Mouse (Mus musculus) Patski (cell line): ENCODE data around the gene Gm17349. TPM values are rescaled to one million over a fixed set of nuclear protein-coding genes. Genes with fewer than 3 reads are reported as not detected.

ENCODE experiments used
- ATAC-seq: fragments of 100-300 bp; one replicate; pipeline ENCODE4 v1.8.0; 2021
- CTCF ChIA-PET: fragments of 350-600 bp; sonication (Branson Sonifier 250); formaldehyde crosslinking; loops from one replicate; lab custom pipeline; 2022; ENCODE audit warnings: inconsistent platforms; lab: Charles Lee
- POLR2A ChIA-PET: fragments of 350-600 bp; sonication (Branson Sonifier 250); formaldehyde crosslinking; loops from one replicate; lab custom pipeline; 2022; ENCODE audit warnings: antibody characterized with exemption, inconsistent platforms; lab: Charles Lee
- DNase-seq: peaks from one replicate; pipeline ENCODE4 v3.0.0-alpha.2; 2011; ENCODE audit warnings: low read depth, low spot score
- H3K27me3 ChIP-seq: fragments of 371-371 bp; one replicate; pipeline ENCODE4 v1.5.1; 2021
- CTCF ChIP-seq: fragments of 100-300 bp; IDR thresholded peaks from one replicate; pipeline ENCODE4 v1.5.1; 2021
- in situ Hi-C: fragments of 300-500 bp; cut with MboI; formaldehyde crosslinking; loops from 3 replicates; pipeline ENCODE4 v1.11.1; 2018; ENCODE audit warnings: low pct_unique_long_range_greater_than_20kb, mixed read lengths
- polyA plus RNA-seq: library from polyadenylated mRNA; unstranded; gene quantifications from one replicate; pipeline ENCODE4 v1.2.3, GENCODE M21; 2021

Gene Gm17349
- polyA plus RNA-seq, 1 experiment from 2014 or later: not detected

DNA sequence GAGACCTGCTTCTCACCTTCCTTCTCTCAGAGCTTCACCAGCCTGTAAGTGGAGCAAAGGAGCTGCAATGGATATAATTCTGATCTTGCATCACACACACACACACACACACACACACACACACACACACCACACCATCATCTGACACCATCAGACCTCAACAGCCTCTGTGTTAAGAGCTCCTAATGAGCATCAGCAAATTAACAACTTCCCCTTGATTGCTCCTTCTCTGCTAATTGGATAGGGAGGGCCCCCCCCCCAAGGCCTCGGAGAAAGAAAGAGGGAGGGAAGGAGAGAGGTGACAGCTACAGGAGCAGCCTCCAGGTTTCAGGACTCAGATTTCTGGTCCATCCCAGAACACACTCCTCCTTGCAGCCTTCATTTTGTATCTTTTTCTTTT lies 35.9 kb downstream of the Gm17349 start:
- in situ Hi-C loops: loop anchor here (5.0 kb wide), 1 partner anchor 72 kb away; no protein-coding TSS in a partner anchor
- H3K27me3 ChIP-seq: peaks cover 9% of the 10 kb centered on the region
- CTCF ChIA-PET: interaction anchor here (0.6 to 9.1 kb wide), 14 partner anchors 8 to 188 kb away, joined by 3 to 66 read pairs (median 4); partner anchors contain the start of gene Aqp6
- POLR2A ChIA-PET: interaction anchor here (1.0 to 1.2 kb wide), 3 partner anchors 55 to 170 kb away, joined by 4 read pairs; no protein-coding TSS in a partner anchor
- no peak for TF ChIP-seq CTCF
- ATAC-seq: no peak
- DNase-seq: no peak

DNA sequence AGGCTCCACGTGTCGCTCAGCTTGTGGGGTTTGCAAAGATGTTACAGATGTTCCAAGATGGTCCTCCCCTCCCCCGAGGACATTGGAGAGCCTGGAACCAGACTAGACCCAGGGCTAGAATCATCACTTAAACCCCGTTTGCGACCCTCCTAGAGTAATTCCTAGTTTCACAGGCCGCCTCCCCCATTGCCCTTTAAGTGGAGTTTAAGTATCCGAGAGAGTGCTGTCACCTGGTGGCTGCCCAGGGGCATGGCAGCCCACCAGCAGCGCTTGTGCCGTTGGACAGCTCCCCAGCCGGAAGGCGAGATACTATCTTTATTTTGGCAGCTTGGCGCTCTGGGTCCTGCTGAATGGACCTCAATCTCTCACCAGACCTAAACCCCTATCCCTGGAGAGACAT lies 36.4 kb downstream of the Gm17349 start:
- CTCF ChIA-PET: interaction anchor here (0.7 to 9.1 kb wide), 17 partner anchors 9 to 183 kb away, joined by 3 to 66 read pairs (median 4); partner anchors contain the start of gene Aqp6
- in situ Hi-C loops: loop anchor here (5.0 kb wide), 1 partner anchor 72 kb away; no protein-coding TSS in a partner anchor
- ATAC-seq: no peak
- POLR2A ChIA-PET: interaction anchor here (0.7 to 1.2 kb wide), 3 partner anchors 19 to 73 kb away, joined by 3 to 4 read pairs (median 4); no protein-coding TSS in a partner anchor
- no peak for TF ChIP-seq CTCF
- peaks cover 9% of the 10 kb centered on the region for H3K27me3 ChIP-seq
- no peak for DNase-seq

DNA sequence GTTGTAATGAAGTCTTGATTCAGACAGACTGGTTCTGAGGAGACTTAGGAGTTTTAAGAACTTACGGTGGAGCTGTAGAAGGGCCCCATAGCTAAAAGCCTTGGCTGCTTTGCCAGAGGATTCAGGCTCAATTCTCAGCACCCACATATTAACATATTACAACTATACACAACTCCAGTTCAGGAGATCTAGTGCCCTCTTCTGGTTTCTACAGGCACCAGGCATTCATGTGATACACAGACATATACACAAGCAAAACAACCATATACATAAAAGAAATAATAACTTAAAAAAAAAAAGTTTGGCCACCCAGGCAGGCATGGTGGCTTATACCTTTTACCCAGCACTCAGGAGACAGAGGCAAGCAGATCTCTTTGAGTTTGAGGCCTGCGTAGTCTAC lies 37.7 kb downstream of the Gm17349 start:
- ChIA-PET POLR2A (no interaction called here), CTCF (interaction anchor here (1.2 to 9.1 kb wide), 5 partner anchors 21 to 75 kb away, joined by 3 to 66 read pairs (median 4); partner anchors contain the start of gene Aqp6)
- peaks cover 9% of the 10 kb centered on the region for H3K27me3 ChIP-seq
- ATAC-seq: no peak
- in situ Hi-C loops: loop anchor here (5.0 kb wide), 1 partner anchor 70 kb away; no protein-coding TSS in a partner anchor
- no peak for DNase-seq
- no peak for TF ChIP-seq CTCF

DNA sequence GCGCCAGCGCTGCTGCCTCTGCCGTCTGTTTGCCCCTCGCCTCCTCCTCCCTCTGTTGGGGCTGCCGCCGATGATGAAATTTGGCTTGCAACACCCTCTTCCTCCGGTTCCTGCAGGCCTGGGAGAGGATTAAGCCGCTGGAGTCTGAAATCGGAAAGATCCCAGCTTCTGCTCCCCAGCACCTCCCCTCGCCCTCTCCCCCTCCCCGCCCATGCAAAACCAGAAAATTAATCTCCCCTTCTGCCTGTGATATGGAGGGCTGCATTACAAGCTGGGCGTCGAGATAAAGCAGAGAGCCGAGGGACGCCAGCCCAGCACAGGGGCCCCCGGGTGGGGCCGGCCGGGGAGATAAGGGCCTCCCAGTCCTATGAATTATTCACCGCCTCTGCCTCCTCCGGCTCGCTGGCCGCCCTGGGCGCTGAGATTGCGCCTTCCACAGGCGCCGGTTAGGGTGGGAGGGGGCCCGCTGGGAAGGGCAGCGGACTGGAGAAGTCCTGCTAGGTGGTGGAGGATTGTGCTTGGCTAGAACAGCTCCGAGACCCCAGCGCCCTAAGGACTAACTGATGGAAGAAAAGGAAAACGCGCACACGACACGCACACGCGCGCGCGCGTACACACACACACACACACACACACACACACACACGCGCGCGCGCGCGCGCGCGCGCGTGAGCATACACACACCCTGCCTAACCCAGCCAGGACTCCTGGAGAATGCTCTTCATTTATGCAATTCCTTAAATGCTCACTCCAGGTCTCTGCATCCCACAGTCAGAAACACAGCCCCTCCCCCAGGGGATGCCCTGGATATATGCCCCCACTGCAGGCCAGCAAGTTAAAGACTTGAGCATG lies 40.5 kb downstream of the Gm17349 start:
- ChIA-PET CTCF (interaction anchor here (0.8 to 9.1 kb wide), 4 partner anchors 10 to 68 kb away, joined by 3 to 66 read pairs (median 4); no protein-coding TSS in a partner anchor), POLR2A (interaction anchor here (0.7 to 1.0 kb wide), 3 partner anchors 15 to 67 kb away, joined by 3 to 4 read pairs (median 3); no protein-coding TSS in a partner anchor)
- in situ Hi-C loops: loop anchor here (5.0 kb wide), 1 partner anchor 68 kb away; no protein-coding TSS in a partner anchor
- DNase-seq (no peak), ATAC-seq (peak; percentile 66)
- no peaks in the 10 kb centered on the region for H3K27me3 ChIP-seq
- no peak for TF ChIP-seq CTCF

DNA sequence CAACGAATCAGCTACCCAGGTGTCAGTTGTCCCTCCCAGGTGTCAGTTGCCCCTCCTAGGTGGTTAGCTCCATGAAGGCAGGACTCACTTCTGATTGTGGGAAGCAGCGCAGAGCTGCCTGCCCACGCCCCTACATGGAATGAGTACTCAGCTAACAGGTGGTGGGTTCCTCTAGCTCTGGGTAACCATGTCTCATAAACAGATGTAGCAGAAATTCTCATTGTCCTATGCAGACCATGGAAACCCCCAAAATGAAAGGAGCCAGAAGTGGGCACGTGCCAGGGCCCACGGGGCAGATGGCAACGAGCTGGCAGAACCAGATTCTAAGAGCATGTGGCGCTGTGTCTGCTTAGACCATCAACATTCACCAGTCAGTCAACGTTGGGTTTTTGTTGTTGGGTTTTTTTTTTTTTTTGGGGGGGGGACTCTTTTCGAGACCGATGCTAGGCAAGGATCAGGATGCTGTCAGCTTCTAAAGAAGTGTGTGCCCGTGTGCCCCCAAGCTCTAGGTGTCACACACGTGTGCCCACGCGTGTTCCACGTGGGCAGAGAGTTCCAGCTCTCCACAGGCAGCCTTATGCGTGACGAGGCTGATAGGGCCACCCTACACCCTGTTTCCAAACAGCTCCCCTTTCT lies 41.2 kb downstream of the Gm17349 start:
- DNase-seq (no peak), ATAC-seq (no peak)
- no peak for TF ChIP-seq CTCF
- ChIA-PET CTCF (interaction anchor here (0.8 to 9.1 kb wide), 4 partner anchors 9 to 67 kb away, joined by 3 to 66 read pairs (median 4); no protein-coding TSS in a partner anchor), POLR2A (interaction anchor here (0.7 to 1.0 kb wide), 4 partner anchors 14 to 122 kb away, joined by 3 to 4 read pairs (median 4); no protein-coding TSS in a partner anchor)
- in situ Hi-C loops: no loop called here
- H3K27me3 ChIP-seq: no peaks in the 10 kb centered on the region

DNA sequence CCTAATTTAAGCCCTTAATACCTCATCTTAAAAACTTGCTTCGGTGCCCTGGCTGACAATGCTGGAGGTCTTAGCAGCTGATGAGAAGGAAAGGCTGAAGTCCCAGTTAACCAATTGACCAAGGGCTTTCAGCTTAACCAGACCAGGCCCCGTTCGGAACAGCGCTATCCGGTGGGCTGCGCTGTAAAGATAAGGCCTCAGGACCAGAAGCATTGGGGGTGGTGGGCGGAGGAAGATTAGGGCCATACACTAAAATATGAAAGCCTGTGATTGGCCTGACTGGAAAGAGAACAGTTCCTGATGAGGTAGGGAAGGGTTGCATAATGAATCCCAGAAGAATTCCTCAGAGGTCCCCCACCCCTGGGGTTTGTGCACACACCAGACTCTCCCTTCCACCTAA lies 42.9 kb downstream of the Gm17349 start:
- ATAC-seq (no peak), DNase-seq (no peak)
- TF ChIP-seq CTCF: no peak
- POLR2A ChIA-PET: no interaction called here
- CTCF ChIA-PET: no interaction called here
- H3K27me3 ChIP-seq: no peaks in the 10 kb centered on the region
- in situ Hi-C loops: no loop called here

DNA sequence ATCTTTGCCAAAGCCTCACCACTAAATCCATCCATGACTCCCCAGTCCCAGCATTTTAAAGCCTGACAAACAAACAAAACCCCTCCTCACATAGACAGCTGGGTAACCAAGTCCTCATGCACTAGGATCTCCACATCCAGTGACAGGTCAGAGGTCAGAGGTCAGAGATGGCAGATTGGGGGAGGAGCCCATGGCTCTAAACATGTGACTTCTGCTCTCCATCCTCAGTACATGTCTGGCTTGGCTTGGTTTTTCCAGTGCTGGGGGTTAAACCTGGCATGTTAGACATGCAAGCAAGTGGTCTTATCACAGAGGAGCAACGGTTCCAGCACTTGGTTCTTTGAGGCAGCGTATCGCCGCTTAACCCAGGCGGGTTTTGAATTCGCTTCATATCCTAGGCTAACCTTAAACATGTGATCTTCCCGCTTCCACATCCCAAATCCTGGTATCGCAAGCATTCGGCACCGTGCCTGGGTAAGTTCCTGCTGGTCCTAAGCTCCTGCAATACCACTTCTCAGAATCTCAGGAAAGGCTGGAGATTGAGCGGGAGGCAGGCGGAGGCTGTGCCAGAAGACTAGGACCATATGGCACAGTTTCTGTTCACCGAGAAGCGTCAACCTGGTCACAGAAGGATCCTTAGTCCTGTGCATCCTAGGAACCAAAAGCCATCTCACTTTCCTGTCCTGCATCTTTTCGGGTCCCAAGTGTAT lies 44.0 kb downstream of the Gm17349 start:
- DNase-seq (no peak), ATAC-seq (no peak)
- in situ Hi-C loops: no loop called here
- no peak for TF ChIP-seq CTCF
- ChIA-PET CTCF (interaction anchor here (1.5 kb wide), 1 partner anchor 43 kb away, joined by 3 read pairs; no protein-coding TSS in a partner anchor), POLR2A (no interaction called here)
- no peaks in the 10 kb centered on the region for H3K27me3 ChIP-seq

DNA sequence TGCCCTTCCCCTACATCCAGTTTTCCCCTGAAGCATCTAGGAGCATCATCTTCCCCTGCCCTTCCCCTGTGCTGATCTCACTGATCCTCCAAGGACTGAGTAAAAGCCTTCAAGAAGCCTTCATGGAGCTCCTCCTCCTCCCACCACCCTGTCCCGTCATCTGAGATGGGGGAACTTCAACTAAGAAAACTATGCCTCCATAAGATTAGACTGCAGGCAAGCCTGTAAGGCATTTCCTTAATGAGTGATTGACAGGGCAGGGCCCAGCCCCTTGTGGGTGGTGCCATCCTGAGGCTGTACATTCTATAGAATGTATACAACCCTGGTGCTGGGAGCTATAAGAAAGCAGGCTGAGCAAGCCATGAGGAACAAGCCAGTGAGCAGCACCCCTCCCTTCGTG lies 46.9 kb downstream of the Gm17349 start:
- TF ChIP-seq CTCF: no peak
- ATAC-seq (no peak), DNase-seq (no peak)
- in situ Hi-C loops: no loop called here
- ChIA-PET CTCF (no interaction called here), POLR2A (no interaction called here)
- no peaks in the 10 kb centered on the region for H3K27me3 ChIP-seq

DNA sequence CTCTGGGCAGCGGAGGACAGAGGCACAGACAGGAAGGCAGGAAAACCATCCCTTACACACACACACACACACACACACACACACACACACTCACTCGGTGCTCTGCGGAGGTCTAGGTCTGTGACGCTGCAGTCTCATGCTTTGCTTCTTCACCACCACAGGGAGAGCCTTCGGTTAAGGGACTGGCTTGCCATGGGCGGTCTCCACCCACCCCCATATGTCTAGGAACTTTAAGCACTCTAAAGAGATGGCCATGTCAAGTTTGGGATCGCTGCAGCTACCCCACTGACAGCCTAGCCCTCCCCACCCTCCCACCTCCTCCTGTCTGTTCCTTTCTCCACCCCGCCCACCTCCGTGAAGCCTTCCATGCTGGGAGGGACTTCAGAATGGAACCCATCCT lies 49.3 kb downstream of the Gm17349 start:
- CTCF ChIA-PET: interaction anchor here (1.5 kb wide), 1 partner anchor 12 kb away, joined by 3 read pairs; no protein-coding TSS in a partner anchor
- no peak for TF ChIP-seq CTCF
- POLR2A ChIA-PET: no interaction called here
- in situ Hi-C loops: no loop called here
- DNase-seq (no peak), ATAC-seq (no peak)
- H3K27me3 ChIP-seq: no peaks in the 10 kb centered on the region
